Mouse (Mus musculus) cerebellum, adult 11-12 months (tissue): ENCODE measurements around the gene Ikzf3.

Experiments
- DNase-seq: peaks from one replicate; pipeline ENCODE4 v3.0.0; 2022

Gene Ikzf3

GRCm38 (mm10) chr11:98509434-98509833, 36.4 kb downstream of the Ikzf3 start:
- no peak for DNase-seq

GRCm38 (mm10) chr11:98504926-98505325, 40.9 kb downstream of the Ikzf3 start:
- no peak for DNase-seq

DNA sequence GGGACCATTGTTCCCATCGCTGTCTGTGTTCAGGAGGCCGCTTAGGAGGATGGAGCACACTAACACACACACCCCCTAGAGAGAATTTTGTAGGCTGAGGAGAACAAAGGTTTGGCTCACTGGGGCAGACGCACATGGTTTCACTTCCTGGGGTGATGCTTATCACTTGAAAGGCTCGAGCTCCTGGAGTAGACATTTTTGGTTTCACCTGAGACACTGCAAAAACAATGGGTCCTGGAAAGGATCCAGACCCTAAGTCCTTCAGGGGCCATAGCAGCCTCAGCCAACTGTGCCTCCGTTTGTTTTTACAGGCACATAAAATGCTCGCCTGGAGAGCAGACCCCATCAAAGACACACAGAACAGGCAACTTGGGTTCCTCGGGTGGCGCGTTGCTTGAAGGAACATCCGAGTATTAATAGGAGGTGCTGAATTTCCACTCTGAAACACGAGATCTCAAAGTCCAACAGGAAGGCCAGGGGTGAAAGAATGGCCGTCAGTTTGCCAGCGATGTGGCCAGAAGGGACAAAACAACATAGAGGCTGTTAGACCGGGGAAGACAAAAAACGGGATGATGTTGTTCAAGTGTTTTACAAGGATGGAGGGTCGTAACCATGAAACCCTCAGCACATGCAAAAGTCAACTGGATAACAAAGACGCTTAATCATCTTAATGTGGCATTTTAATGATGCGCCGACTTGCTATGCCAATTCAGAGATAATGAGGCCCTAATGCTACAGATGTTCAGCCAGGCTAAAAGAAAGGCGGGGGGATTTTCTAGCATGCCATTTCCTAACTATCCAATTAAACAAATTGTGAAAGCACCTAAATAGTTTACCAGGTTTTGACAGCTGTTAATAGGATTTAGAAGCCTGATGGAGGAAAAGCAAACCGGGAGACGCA, 48.2 kb downstream of the Ikzf3 start:
- no peak for DNase-seq

DNA sequence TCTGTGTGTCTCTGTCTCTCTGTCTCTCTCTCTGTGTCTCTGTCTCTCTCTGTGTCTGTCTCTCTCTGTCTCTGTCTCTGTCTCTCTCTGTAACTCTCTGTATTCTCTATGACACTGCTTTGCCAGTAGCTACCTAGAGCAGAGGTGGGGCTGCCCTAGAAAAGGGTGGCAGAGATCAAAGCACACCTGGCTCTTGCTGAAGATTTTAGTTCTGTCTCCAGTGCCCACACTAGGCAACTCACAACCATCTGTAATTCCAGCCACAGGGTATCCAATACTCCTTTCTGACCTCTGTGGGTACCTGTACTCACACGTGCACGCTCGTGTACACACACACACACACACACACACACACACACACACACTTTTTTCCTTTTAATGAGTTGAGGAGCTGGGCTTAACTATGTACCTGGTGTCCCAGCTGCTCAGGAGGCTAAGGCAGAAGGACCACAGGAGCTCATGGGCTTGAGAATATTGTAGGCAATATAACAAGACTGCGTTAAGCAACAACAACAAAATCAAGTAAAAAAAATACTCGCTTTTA, 50.6 kb downstream of the Ikzf3 start:
- DNase-seq = no peak

DNA sequence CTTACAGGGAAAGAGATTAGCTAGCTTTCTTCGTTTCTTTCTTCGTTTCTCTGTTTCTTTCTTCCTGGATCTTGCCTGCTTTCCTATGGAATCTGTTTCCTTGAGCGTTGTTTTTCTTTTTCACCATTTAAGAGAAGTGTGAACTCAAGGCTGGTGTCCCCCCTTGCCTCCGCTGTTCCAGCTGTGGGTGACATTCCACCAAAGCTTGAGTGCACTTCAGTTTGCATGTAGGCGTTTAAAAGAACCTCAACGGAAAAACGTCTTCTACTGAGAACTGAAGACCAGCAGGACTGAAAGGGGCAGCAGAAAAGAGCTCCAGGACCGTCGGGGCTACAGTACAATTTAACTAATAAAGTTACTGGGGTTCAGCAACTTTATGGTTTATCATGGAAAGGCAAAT, 52.4 kb downstream of the Ikzf3 start:
- DNase-seq = no peak

DNA sequence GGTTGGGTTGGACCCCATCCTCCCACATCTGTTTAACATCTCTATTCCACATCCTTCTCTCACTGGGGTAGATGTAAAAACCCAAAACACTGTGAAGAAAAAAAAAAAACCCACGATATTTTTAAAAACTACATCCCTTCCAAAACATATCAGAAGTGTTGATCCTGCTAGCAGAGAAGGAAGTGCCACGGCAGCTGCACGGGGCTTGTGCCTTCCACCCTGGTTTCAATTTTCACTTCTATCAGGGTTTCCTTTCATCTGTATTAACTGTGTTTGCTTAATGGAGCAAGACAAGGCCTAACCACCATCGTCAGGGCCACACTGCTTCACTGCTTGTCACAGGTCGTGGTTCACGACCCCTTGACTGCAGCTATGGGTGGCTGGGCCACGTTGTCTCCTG, 52.9 kb downstream of the Ikzf3 start:
- no peak for DNase-seq

DNA sequence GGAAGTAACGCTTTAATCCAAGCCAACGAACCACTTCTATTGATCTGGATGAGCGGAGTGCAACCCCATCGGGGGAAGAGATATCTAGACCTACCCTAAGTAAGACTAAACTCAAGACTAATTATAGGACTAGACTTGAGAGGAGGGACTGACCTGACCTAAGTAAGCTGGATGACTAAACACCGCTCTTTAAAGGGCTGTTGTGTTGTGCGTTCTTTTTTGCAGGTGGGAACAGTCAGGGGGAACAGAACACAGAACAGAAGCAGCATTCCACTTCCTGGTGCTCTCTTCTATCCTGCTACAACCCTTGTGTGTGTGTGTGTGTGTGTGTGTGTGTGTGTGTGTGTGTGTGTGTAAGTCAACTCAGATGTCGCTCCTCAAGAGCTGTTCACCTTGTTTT, 54.3 kb downstream of the Ikzf3 start:
- no peak for DNase-seq

DNA sequence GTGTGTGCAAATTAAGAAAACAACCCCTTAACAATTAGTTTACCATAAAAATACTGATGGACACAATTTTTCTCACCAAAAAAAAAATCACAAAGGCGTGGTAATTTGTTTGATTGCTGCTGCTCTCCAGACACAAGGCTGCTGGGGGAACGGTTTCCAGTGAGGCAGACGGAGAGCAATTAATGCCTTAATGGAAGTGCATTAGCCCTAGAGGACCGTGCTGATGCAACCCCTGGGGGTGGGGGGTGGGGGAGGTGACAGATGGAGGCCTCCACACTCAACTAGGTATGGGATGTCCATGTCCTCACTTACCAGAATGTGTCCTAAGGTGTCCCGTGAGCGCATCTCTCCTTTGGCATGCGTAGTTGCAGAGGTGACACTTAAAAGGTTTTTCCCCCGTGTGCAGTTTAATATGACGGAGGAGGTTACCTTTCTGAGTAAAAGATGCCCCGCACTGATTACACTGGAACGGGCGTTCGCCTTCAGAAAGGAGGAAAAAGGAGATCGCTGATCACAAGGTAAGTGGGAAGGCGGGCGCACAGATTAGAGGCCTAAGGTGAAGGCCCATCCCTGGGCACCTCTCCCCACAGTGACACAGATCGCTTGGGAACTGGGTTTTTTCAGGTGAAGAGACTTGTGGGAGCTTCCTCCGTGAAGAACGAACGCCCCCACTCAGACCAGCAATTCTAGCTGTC, 57.1 kb downstream of the Ikzf3 start:
- no peak for DNase-seq

DNA sequence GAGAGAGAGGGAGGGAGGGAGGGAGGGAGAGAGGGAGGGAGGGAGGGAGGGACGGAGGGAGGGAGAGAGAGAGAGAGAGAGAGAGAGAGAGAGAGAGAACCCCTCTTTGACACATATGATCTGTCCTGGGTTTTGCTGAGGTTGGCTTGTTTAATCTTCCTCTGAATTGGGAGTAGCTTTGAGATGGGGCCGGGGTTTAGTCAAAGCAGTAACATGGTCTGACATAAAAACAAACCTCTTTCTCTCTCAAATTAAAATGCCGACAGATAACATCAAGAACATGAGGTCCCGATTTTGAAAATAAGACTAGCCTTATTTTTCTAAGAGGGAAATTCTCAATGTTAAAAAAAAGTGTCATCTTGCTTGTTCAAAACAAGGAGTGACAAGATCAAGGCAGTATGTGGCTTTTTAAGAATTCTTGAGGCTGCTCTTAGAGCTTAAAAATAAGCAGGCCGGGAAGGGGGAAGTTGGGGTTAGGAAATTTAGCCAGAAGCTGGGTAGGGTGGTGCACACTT, 58.2 kb downstream of the Ikzf3 start:
- no peak for DNase-seq

DNA sequence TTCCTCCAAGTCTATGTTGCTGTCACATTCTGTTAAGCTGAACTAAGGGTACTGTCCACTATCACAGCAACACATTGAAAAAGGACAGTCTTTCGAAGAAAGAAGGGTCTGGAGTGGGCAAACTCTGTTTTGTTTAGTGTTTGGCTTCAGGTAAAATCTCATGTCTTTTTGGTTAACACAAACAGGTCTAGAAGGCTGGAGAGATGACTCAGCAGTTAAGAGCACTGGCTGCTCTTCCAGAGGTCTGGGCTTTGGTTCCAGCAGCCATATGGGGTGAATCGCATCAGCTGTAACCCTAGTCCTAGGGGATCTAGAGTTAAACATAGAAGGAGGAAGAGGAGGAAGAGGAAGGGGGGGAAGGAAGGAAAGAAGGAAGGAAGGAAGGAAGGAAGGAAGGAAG, 60.1 kb downstream of the Ikzf3 start:
- DNase-seq = no peak

GRCm38 (mm10) chr11:98482067-98482466, 63.8 kb downstream of the Ikzf3 start:
- DNase-seq = no peak

GRCm38 (mm10) chr11:98481231-98481630, 64.6 kb downstream of the Ikzf3 start:
- DNase-seq = no peak

DNA sequence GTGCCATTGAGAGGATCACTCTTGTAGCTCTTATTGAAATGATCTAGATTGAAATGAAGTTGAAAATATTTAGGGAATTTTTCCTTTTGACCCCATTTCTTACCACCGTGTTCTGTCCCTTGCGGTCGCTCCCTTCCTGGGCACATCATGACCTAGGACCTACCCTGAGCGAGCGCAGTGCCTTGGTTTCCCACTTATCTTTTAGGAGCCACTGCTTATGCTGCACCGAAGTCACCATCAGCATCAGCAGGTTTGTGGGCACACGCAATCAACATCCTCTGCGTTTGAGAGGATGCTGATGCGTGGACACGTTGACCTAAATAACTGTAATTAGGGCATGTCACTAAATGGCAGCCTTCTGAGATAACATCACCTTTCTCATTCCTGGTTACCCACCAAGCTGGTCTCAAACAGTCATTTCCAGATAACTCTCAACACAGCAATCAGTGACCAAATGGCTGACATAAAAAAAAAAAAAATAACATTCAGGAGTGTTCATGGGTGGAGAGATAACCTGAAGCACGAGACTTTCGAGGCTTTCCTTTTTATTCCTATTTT, 65.8 kb downstream of the Ikzf3 start:
- DNase-seq = no peak

GRCm38 (mm10) chr11:98479026-98479939, 66.5 kb downstream of the Ikzf3 start:
- no peak for DNase-seq

DNA sequence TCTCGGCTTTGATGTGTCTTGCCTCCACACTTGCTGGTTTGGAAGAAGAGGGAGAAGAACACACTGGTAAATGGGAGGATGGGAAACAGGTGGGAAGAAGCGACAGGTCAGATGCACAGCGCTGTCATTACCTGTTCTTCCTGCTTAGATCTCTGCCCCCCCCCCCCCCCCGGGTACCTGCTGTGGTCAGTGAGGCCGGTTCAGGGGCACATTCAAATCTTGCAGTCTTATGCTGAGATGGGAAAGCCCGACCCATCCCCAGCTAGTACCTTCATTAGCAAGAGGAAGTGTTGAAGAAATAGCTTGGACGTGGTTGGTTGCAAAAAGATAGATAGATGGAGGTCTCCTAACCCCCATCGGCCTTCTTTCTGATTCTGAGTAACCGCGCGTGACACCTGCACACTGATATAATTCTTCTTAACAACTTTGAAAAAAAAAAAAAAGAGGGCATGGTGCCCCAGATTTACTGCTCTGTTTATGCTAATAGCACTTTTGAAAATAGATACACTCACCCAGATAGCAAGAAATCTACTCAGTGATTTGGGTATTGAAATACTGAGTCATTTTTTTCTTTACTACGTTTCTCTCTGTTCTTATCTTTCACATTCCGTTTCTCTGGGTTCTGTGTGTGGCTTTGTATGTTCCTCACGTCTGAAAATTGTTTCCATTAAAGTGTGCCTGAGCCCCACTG, 68.7 kb downstream of the Ikzf3 start:
- no peak for DNase-seq

- DNase-seq = no peak
These were observed 69.4 kb downstream of the Ikzf3 start for GRCm38 (mm10) chr11:98476434-98476807.

- no peak for DNase-seq
These were observed 70.0 kb downstream of the Ikzf3 start for GRCm38 (mm10) chr11:98475630-98476433.

GRCm38 (mm10) chr11:98474967-98475366, 70.9 kb downstream of the Ikzf3 start:
- no peak for DNase-seq

- no peak for DNase-seq
These were observed 71.8 kb downstream of the Ikzf3 start for GRCm38 (mm10) chr11:98473916-98474479.

DNA sequence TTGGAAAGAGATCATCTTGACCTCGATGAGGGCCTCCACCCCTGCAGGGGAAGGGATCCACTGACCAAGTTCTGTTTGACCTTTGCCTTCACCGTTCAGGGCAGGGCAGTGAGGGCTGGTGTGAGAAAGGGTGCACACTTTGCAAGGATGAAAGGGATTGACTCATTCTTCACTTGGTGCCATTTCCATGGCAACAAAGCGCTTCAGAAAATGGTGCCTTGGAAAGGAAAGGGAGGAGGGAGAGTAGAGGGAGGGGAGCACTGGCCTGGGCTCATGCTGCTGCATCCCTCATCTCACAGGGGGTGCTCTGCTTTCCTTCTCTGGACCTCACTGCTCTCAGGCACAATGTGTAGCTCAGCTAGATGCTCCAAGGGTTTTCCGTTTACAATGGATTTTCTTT, 73.1 kb downstream of the Ikzf3 start:
- no peak for DNase-seq

DNA sequence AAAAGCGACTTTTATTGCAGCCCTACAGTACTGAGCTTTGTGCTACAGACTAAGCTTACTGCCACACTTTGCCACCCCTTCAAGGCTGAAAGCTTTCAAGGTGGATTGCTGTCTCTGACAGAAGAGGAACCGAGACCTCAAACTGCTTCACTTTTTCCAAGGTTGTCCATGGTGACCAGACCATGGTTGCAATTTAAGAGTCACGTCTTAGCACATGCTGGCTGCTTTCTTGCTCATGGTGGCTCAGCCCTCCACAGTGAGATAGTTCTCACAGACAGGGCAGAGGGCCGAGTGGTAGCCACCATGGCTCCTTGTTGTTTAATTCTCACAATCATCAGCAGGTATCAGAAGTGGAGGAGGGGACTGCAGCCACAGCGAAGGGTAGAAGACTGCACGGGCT, 75.0 kb downstream of the Ikzf3 start:
- no peak for DNase-seq
